Mouse (Mus musculus) liver, postnatal 0 days (tissue): ENCODE results near the gene Tubd1. TPM values are rescaled to one million over a fixed set of nuclear protein-coding genes. Genes with fewer than 3 reads are reported as not detected.

ENCODE experiments used
- ATAC-seq: fragments of 200-750 bp; cut with Nextera tagmentation; 2 replicates; pipeline ENCODE4 v1.8.0; 2017; ENCODE audit warnings: mild to moderate bottlenecking, moderate library complexity
- DNase-seq: peaks from one replicate; pipeline ENCODE4 v3.0.0-alpha.2; 2016
- H3K27ac ChIP-seq: fragments of 300-500 bp; sonication (generic); 2 replicates; pipeline ENCODE4 v1.5.1; 2014; ENCODE audit warnings: antibody characterized with exemption, moderate library complexity, mild to moderate bottlenecking, low read depth
- H3K27me3 ChIP-seq: fragments of 300-500 bp; sonication (generic); 2 replicates; pipeline ENCODE4 v1.6.1; 2014; ENCODE audit warnings: low read length, control low read depth, mixed read lengths; ENCODE audit not compliant: insufficient read depth
- H3K36me3 ChIP-seq: fragments of 300-500 bp; sonication (generic); replicated peaks from 2 replicates; pipeline ENCODE4 v1.6.1; 2014; ENCODE audit warnings: mild to moderate bottlenecking, control low read depth, low read length, moderate library complexity, mixed read lengths; ENCODE audit not compliant: insufficient read depth
- H3K4me1 ChIP-seq: fragments of 300-500 bp; sonication (generic); 2 replicates; pipeline ENCODE4 v1.6.1; 2014; ENCODE audit warnings: antibody characterized with exemption, mild to moderate bottlenecking, control low read depth; ENCODE audit not compliant: insufficient read depth
- H3K4me2 ChIP-seq: fragments of 300-500 bp; sonication (generic); 2 replicates; pipeline ENCODE4 v1.6.1; 2014; ENCODE audit warnings: low read depth, mild to moderate bottlenecking, low read length, moderate library complexity, mixed read lengths
- H3K4me3 ChIP-seq: fragments of 300-500 bp; sonication (generic); 2 replicates; pipeline ENCODE4 v1.5.1; 2014; ENCODE audit warnings: low read depth, low read length
- H3K9ac ChIP-seq: fragments of 300-500 bp; sonication (generic); replicated peaks from 2 replicates; pipeline ENCODE4 v1.6.1; 2014; ENCODE audit warnings: mild to moderate bottlenecking, moderate library complexity
- H3K9me3 ChIP-seq: fragments of 300-500 bp; sonication (generic); 2 replicates; pipeline ENCODE4 v1.6.1; 2016; ENCODE audit warnings: mild to moderate bottlenecking, control low read depth, low read length, mixed read lengths
- CTCF ChIP-seq: sonication (generic); IDR thresholded peaks from 2 replicates; pipeline ENCODE4 v1.5.1; 2016; ENCODE audit warnings: antibody characterized with exemption, low read depth
- EP300 ChIP-seq: IDR thresholded peaks from 2 replicates; pipeline ENCODE4 v1.6.1; 2016; ENCODE audit warnings: antibody characterized with exemption, low read depth, mild to moderate bottlenecking
- whole genome bisulfite sequencing: fragments of 180-500 bp; shearing (Covaris S2); extraction: QIAGEN DNeasy Blood & Tissue Kit; methylation state at CpG from one replicate; pipeline ENCODE4 v1.1.7; 2014; ENCODE audit not compliant: insufficient replicate concordance; 5-methylcytosine and 5-hydroxymethylcytosine counted together
- polyA plus RNA-seq: library from polyadenylated mRNA; unstranded; fragments of >200 nt; fragmentation: Nextera tagmentation; extraction: Ambion mirVana; gene quantifications from 2 replicates; pipeline ENCODE4 v1.2.1, GENCODE M21; 2015

Gene Tubd1
- polyA plus RNA-seq, result 4.3 and 4.4 TPM in 2 replicates

- H3K27me3 ChIP-seq, result no peaks in the 10 kb centered on the region
- 1% methylated on average over 43 of the region's 43 CpGs for WGBS
- H3K9ac ChIP-seq, result peak within 1 kb of the TSS; percentile 98
- H3K4me1 ChIP-seq, result peaks cover 19% of the 10 kb centered on the region
- H3K9me3 ChIP-seq, result no peaks in the 10 kb centered on the region
- H3K36me3 ChIP-seq, result peaks cover 5% of the 10 kb centered on the region; the same call in 1 of the 2 replicates
- peak; percentile 98 for ATAC-seq
- TF ChIP-seq CTCF, result no peak
- peak; percentile 8; the same call in 1 of the 2 replicates for TF ChIP-seq EP300
- H3K4me3 ChIP-seq, result peak within 1 kb of the TSS; percentile 98
- H3K4me2 ChIP-seq, result peak within 1 kb of the TSS; percentile 80
- DNase-seq, result peak; percentile 98
- H3K27ac ChIP-seq, result peak within 1 kb of the TSS; percentile 95
These were observed at the start of gene Tubd1, which contains the start of gene Rps6kb1 for GRCm38 (mm10) chr11:86544639-86545299. TSS of gene Tubd1 (plus strand) at chr11:86544991. TSS of gene Rps6kb1 (minus strand) at chr11:86544805.

GRCm38 (mm10) chr11:86497356-86497755 lies 47.4 kb upstream of the Tubd1 start:
- WGBS, result 91% methylated on average over 1 of the region's 1 CpGs
- Histone ChIP-seq H3K9me3 (no peaks in the 10 kb centered on the region), H3K9ac (no peak overlapping the region), H3K27ac (no peak overlapping the region), H3K36me3 (peaks cover 44% of the 10 kb centered on the region), H3K27me3 (no peaks in the 10 kb centered on the region), H3K4me3 (no peak overlapping the region), H3K4me1 (no peaks in the 10 kb centered on the region), H3K4me2 (no peak overlapping the region)
- no peak for TF ChIP-seq EP300
- no peak for TF ChIP-seq CTCF
- DNase-seq (no peak), ATAC-seq (no peak)

GRCm38 (mm10) chr11:86497908-86498307 lies 46.9 kb upstream of the Tubd1 start:
- H3K9ac ChIP-seq, result no peak overlapping the region
- 83% methylated on average over 3 of the region's 3 CpGs for WGBS
- no peak overlapping the region for H3K4me3 ChIP-seq
- no peaks in the 10 kb centered on the region for H3K27me3 ChIP-seq
- ATAC-seq (no peak; the same call in 1 of the 2 replicates), DNase-seq (peak; percentile 26)
- H3K4me2 ChIP-seq, result no peak overlapping the region
- no peaks in the 10 kb centered on the region for H3K4me1 ChIP-seq
- no peaks in the 10 kb centered on the region for H3K9me3 ChIP-seq
- peaks cover 45% of the 10 kb centered on the region for H3K36me3 ChIP-seq
- H3K27ac ChIP-seq, result no peak overlapping the region
- no peak for TF ChIP-seq EP300
- peak; percentile 46; the same call in 1 of the 2 replicates for TF ChIP-seq CTCF

GRCm38 (mm10) chr11:86500795-86501194 lies 44.0 kb upstream of the Tubd1 start:
- WGBS, result 76% methylated on average over 1 of the region's 1 CpGs
- H3K9me3 ChIP-seq, result no peaks in the 10 kb centered on the region
- no peak overlapping the region for H3K4me2 ChIP-seq
- no peak overlapping the region for H3K9ac ChIP-seq
- no peaks in the 10 kb centered on the region for H3K27me3 ChIP-seq
- H3K4me1 ChIP-seq, result no peaks in the 10 kb centered on the region
- ATAC-seq, result no peak
- TF ChIP-seq EP300, result no peak
- TF ChIP-seq CTCF, result no peak
- H3K27ac ChIP-seq, result no peak overlapping the region
- no peak for DNase-seq
- H3K4me3 ChIP-seq, result no peak overlapping the region
- peaks cover 46% of the 10 kb centered on the region for H3K36me3 ChIP-seq

GRCm38 (mm10) chr11:86503121-86503520 lies 41.7 kb upstream of the Tubd1 start:
- no peak overlapping the region for H3K27ac ChIP-seq
- DNase-seq (no peak), ATAC-seq (no peak)
- H3K27me3 ChIP-seq, result no peaks in the 10 kb centered on the region
- H3K4me2 ChIP-seq, result no peak overlapping the region
- no peaks in the 10 kb centered on the region for H3K4me1 ChIP-seq
- no peak overlapping the region for H3K4me3 ChIP-seq
- H3K9ac ChIP-seq, result no peak overlapping the region
- TF ChIP-seq EP300, result no peak
- TF ChIP-seq CTCF, result no peak
- WGBS, result 86% methylated on average over 2 of the region's 2 CpGs
- no peaks in the 10 kb centered on the region for H3K9me3 ChIP-seq
- H3K36me3 ChIP-seq, result peaks cover 60% of the 10 kb centered on the region

- Histone ChIP-seq H3K27ac (no peak overlapping the region), H3K36me3 (peaks cover 74% of the 10 kb centered on the region), H3K27me3 (no peaks in the 10 kb centered on the region), H3K4me2 (no peak overlapping the region), H3K9ac (no peak overlapping the region), H3K4me3 (no peak overlapping the region), H3K4me1 (no peaks in the 10 kb centered on the region), H3K9me3 (no peaks in the 10 kb centered on the region)
- WGBS, result 44% methylated on average over 2 of the region's 2 CpGs
- ATAC-seq (no peak), DNase-seq (no peak)
- TF ChIP-seq CTCF, result no peak
- TF ChIP-seq EP300, result no peak
These were observed 37.5 kb upstream of the Tubd1 start for GRCm38 (mm10) chr11:86507334-86507733.
